ENCODE assay signal across 14 mouse cellular contexts in the genomic region with DNA sequence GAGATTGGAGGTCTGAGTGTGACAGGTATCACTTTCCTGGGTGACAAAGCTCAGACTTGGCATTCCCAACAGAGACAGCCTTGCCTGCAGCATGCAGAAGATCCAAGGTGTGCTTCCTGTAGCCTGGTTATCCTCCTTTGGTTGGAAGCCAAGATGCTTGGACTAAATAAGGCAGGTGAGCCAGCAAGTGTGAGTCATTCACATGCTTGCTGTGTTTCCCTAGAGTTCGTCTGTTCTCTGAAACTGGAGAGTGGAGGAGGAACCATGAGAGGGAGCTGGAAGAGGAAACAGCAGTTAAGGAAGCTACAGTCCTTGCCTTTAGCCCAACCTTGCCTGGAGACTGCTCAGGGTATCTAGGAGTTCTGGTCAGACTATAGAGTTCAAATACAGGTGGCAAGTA.
A peak's percentile ranks its signal among the peaks of the same experiment; 100 is the strongest.
DNase-seq lines count a peak whose midpoint lies in the region; ATAC-seq lines count a peak whose summit lies in the region.
"Had no signal": no experiment of that assay in that cellular context is flagged by ENCODE, and none has a peak within 500 bp of the region (broad histone marks: within the 10 kb centered on the region; RNA-seq: fewer than 3 reads in every experiment).

No protein-coding gene starts in this region.

- WGBS in embryonic facial prominence, embryonic 14.5 days, result 23% methylated on average over 1 of the region's 1 CpGs
- 42% methylated on average over 1 of the region's 1 CpGs for WGBS in embryonic facial prominence, embryonic 10.5 days

- H3K27me3 ChIP-seq in embryonic facial prominence, embryonic 14.5 days (replicated peaks; ENCODE audit: control insufficient read depth, insufficient read depth, low read length), result no peaks in the 10 kb centered on the region
- no peaks in the 10 kb centered on the region for H3K27me3 ChIP-seq in embryonic facial prominence, embryonic 10.5 days (replicated peaks; ENCODE audit: low read depth, poor library complexity, severe bottlenecking)
- H3K27me3 ChIP-seq: liver, embryonic 15.5 days had no signal

- no peaks in the 10 kb centered on the region for H3K36me3 ChIP-seq in embryonic facial prominence, embryonic 14.5 days (ENCODE audit: control insufficient read depth, insufficient read depth, low read length)
- H3K36me3 ChIP-seq in embryonic facial prominence, embryonic 10.5 days (replicated peaks), result no peaks in the 10 kb centered on the region
- H3K36me3 ChIP-seq: liver, embryonic 15.5 days had no signal

- no peaks in the 10 kb centered on the region for H3K9me3 ChIP-seq in embryonic facial prominence, embryonic 14.5 days (ENCODE audit: control insufficient read depth, low read length)
- H3K9me3 ChIP-seq in embryonic facial prominence, embryonic 10.5 days, result no peaks in the 10 kb centered on the region
- H3K9me3 ChIP-seq: liver, embryonic 15.5 days; megakaryocyte, embryonic 14.5 days had no signal

- H3K4me2 ChIP-seq in embryonic facial prominence, embryonic 14.5 days (ENCODE audit: low read depth, low read length), result no peak overlapping the region
- H3K4me2 ChIP-seq: liver, embryonic 15.5 days had no signal

- intact Hi-C loops in left cerebral cortex, postnatal 14 days (cut with DNase I), result no loop called here

- no peak overlapping the region for H3K9ac ChIP-seq in embryonic facial prominence, embryonic 14.5 days (ENCODE audit: low read depth, low read length)
- H3K9ac ChIP-seq: liver, embryonic 15.5 days had no signal

- no peak for ATAC-seq in embryonic facial prominence, embryonic 14.5 days (ENCODE audit: low read depth)
- ATAC-seq in megakaryocyte-erythroid progenitor cell, adult 5-6 weeks (replicated peaks; ENCODE audit: low FRiP score, low TSS enrichment, poor library complexity, severe bottlenecking), result no peak
- ATAC-seq: hindbrain, embryonic 16.5 days had no signal

- H3K4me3 ChIP-seq in embryonic facial prominence, embryonic 14.5 days (ENCODE audit: low read depth, low read length), result no peak overlapping the region
- no peak overlapping the region for H3K4me3 ChIP-seq in embryonic facial prominence, embryonic 10.5 days
- H3K4me3 ChIP-seq: liver, embryonic 15.5 days; megakaryocyte, embryonic 14.5 days had no signal

- no peaks in the 10 kb centered on the region for H3K4me1 ChIP-seq in embryonic facial prominence, embryonic 14.5 days (ENCODE audit: control insufficient read depth, insufficient read depth, low read length)
- no peaks in the 10 kb centered on the region for H3K4me1 ChIP-seq in embryonic facial prominence, embryonic 10.5 days
- H3K4me1 ChIP-seq: liver, embryonic 15.5 days; megakaryocyte, embryonic 14.5 days had no signal

- DNase-seq in embryonic facial prominence, embryonic 14.5 days (ENCODE audit: low spot score), result peak; percentile 53
- no peak for DNase-seq in embryonic facial prominence, embryonic 10.5 days (ENCODE audit: low spot score)
- peak; percentile 40 for DNase-seq in lung, postnatal 36 days
- DNase-seq in lung, postnatal 4 days, result no peak
- peak; percentile 81 for DNase-seq in cerebellum, adult 9-10 months
- peak; percentile 27 to 31 for DNase-seq in left cerebral cortex, postnatal 14 days (ENCODE audit: low spot score in 2 of 2)
- DNase-seq in urinary bladder, postnatal 10 days (ENCODE audit: low spot score), result no peak
- DNase-seq: adrenal gland, postnatal 25 days; heart, adult 11 months; thymus, adult 18-20 months had no signal

- no peak overlapping the region for H3K27ac ChIP-seq in embryonic facial prominence, embryonic 14.5 days (replicated peaks; ENCODE audit: low read depth, low read length)
- no peak overlapping the region for H3K27ac ChIP-seq in embryonic facial prominence, embryonic 10.5 days (replicated peaks)
- H3K27ac ChIP-seq: liver, embryonic 15.5 days had no signal

Comparison
In these comparisons a context has a peak if more than half of its experiments do, and no peak if none do; other contexts are left out.
1. DNase-seq: peak in embryonic facial prominence, embryonic 14.5 days (single experiment), lung, postnatal 36 days (single experiment), cerebellum, adult 9-10 months (single experiment) and left cerebral cortex, postnatal 14 days (2 of 2); none in embryonic facial prominence, embryonic 10.5 days (single experiment), lung, postnatal 4 days (0 of 2) and urinary bladder, postnatal 10 days (single experiment).